Mouse (Mus musculus): ENCODE measurements at regions not wholly inside any gene's neighbourhood (a gene's known extent, or its start where the extent isn't known, plus 50 kb on each side); places are given as distances from the start of the nearest gene placed in this dataset.

DNA sequence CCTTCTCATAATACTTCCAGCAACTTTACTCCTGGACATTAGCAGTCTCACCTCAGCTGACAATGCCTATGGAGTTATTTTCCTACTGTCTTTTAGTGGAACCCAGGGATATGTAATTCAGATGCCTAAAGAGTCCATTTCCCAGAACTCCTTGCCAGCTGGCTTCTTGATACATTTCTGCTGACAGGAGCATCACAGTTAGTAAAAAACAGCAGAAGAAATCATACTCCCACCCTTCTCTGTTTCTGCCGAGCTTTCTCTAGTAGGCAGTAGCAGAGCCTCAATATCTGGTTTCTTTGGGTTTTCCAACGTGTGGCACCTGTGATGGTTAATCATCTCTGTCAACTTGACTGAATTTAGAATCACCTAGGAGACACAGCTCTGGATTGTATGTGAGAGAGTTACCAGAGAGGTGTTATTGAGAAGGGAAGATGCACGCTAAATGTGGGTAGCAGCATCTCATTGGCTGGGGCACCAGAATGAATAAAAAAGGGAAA, 269.1 kb upstream of the Ncam1 start:
- TF ChIP-seq CTCF (IDR thresholded peaks at IDR 0.05; ENCODE audit: extremely low read depth, insufficient read length, insufficient replicate concordance, low read depth, low read length) (no peak), POLR2A (IDR thresholded peaks at IDR 0.05; ENCODE audit: low read depth, low read length) (no peak)

All from small intestine, adult 2 months (tissue).